Mouse (Mus musculus) adrenal gland, adult (tissue): ENCODE measurements around the gene Atp5g3.
"Not testable (repeated sequence)": the region's sequence is repeated elsewhere in the genome, so short reads cannot be mapped to it uniquely, and the experiment has no call there.

ENCODE experiments used
- DNase-seq, 2 experiments: peaks; one replicate each; pipeline ENCODE4 v3.0.0; 2022 to 2023; ENCODE audit warnings: low spot score in 1 of 2; ENCODE audit not compliant: inconsistent age in 2 of 2

Atp5g3 gene

DNA sequence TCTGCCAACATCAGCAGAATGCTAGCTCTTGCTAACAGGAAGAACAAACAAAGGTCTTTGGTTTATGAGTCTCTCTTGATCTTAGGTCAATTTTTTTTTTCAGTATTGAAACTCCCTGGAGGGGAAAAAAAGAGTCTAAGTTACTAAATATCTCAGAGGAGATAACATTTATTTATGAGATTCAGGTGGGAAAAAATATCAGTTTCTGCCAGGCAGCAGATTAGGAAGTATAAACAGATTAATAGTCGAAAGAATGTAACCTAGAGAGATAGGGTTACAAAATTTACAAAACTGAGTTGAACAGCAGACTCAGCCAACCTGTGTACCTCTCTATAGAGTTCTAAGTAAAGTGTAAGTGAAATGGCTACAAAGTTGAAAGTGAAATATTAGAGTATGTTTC, 10.8 kb downstream of the Atp5g3 start:
- DNase-seq = no peak

DNA sequence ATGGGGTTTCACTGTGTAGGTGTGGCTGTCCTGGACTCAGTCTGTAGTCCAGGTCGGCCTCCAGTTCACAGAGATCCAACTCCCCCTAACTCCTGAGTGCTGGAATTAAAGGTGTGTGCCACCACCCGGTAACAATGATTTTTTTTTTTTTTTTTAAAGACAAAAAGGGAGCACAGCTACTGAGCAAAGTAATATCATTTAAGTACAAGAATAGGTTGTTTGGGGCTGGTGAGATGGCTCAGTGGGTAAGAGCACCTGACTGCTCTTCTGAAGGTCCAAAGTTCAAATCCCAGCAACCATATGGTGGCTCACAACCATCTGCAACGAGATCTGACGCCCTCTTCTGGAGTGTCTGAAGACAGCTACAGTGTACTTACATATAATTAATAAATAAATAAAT, 14.2 kb downstream of the Atp5g3 start:
- not testable (repeated sequence) for DNase-seq

DNA sequence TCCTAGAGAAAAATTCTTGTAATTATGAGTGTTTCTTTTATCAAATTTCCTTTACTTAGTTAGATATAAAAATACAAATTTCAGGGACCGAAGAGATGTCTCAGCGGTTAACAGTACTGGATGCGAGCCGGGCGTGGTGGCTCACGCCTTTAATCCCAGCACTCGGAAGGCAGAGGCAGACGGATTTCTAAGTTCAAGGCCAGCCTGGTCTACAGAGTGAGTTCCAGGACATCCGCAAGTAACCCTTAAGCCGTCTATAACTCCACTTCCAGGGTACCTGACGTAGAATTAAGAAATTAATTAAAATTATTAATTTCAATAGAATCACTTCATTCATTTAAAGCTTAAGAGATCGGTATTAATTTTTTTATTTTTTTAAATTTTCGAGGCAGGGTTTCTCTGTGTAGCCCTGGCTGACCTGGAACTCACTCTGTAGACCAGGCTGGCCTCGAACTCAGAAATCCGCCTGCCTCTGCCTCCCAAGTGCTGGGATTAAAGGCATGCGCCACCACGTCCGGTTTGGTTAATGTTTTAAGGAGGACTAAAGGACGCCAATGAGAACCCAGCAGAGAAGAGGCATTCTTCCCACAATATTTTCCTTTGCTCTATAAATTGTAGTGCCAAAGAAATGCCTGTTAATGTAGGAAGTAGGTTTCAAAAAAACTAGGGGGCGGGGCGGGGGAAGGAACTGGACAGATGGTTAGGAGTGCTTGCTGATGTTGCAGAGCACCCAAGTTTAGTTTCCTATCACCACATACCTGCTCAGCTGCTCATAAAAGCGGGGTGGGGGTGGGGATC, 17.5 kb downstream of the Atp5g3 start:
- no peak for DNase-seq

DNA sequence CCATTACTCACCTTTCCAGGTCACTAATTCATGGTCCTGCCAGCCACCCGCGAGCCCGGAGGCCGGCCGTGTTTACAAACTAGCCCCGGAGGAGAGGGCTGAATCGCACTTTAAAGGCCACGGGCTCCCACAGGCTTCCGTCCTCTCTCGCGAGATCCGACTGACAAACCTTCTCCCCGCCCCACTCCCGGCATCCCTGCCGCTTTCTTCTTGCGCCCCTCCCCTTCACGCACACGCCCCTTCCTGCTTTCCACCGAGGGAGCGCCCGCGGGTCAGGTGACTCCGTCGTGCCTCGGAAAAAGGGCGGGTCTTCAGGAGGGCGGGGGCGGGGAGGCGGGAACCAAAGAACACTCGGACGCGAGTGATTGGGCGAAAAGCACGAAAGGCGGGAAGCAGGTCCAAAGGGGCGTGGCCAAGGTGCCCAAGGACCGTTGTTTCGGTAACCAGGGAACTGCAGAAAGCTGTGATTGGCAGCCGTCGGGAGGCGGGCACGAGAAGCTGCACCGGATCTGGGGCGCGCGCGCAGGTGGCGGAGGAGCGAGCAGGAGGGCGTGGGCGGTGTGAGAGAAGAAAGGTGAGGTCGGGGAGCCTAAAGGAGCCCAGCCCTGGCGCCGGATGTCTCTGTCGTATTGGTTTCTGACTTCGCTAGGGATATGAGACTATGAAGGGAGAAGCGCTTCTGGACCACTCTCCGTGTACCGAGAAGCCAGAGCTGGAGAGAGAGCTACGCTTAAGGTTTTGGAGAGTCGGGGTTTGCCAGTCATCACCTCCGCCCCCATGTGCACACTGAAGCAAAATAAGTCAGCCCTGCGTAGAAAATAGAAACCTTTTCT, 18.4 kb downstream of the Atp5g3 start, which contains the start of gene Atf2:
Gene Atf2, minus strand, starts transcription at position 176 of the 833 bp plus-strand sequence.
- peak; percentile 99 for DNase-seq

DNA sequence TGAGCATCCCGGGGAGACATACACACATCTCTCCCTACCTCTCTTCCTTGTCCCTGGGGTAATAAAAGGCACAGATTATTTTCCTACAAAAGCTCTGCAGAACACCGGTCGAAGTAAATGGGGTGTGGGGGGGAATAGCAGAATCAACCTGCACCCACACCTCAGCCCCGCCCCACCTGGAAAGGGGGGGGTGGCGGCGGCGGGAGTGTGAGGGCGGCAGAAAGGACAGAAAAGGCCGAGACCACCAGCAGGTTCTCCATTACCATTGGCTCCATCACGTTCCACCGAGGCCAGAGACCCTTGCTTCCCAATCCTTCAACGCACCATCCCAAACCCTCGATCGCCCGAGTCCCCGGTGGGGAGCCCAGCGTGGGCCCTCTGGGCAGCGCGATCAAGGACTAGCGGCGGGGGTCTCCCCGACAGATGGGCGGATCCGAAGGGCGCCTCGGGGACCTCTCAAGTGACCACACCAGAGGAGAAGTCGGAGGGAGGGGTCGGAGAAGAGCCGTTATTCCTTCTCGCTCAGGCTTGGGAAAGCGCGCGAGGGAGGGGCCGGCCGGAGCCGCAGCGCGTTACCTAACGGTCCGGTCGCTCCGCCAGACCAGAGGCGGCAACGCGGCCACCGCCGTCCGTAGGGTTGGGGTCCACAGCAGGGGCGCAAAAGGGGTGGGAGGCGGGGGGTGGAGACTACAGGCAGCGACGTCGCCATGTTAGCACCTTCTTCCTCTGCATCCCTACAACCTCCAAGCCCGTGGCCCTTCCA, 19.2 kb downstream of the Atp5g3 start:
- no peak for DNase-seq

DNA sequence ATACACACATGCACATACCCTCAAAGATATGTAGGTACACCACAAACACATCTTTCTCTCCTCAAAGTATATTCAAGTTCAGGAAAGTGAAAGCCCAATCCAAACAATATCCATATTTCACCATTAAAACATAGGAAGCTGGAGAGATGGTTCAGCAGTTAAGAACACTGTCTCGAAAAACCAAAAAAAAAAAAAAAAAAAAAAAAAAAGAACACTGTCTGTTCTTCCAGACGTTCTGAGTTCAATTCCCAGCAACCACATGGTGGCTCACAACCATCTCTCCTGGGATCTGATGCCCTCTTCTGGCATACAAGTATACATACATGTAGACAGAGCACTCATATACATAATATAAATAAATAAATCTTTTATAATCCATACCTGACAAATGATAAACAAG, 25.1 kb downstream of the Atp5g3 start:
- DNase-seq = no peak

DNA sequence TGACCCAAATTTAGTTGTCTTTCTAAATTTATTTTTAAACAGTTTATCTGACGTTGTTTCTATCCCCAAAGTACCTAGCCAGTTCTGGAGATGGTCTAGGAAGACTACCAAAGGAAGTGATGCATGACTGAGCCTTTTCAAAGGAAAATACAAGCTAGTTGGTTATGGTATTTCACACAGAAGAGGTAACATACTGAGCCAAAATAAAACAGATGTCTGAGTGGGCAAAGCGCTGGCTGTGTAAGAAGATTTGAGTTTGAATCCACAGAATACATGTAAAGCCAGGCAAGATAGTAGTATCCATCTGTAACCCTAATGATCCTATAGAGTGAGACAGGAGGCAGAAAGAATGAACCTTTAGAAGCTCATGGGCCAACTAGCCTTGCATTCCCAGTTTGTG, 33.2 kb downstream of the Atp5g3 start:
- DNase-seq = no peak

DNA sequence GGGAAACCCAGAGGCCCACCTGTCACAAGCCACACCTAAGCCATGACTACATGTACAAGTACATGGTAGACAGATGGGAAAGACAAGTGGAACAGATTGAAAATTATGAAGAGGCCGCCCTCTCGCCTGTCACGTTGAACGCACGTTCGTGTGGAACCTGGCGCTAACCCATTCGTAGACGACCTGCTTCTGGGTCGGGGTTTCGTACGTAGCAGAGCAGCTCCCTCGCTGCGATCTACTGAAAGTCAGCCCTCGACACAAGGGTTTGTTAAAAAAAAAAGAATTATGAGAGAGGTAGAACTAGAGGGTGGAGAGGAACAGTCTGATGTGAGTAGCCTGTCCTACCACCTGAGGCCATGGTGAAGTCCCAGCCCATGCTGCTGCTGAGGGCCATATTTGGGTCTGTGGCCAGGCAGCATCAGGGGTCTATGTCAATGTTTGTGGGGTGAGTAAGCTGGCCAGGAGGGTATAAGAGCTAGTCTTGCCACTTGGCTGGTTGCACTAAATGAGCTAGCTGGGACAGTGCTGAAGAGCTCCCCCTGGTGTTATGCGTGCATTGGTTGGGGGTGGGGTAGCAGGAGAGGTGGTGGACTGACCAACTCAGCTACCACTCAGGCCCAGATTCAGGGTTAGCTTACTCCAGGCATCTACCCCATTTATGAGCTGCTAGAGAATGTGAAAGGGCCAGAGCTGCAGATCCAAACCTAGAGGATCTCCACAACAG, 43.2 kb downstream of the Atp5g3 start:
- DNase-seq = peak; percentile 75 to 95

DNA sequence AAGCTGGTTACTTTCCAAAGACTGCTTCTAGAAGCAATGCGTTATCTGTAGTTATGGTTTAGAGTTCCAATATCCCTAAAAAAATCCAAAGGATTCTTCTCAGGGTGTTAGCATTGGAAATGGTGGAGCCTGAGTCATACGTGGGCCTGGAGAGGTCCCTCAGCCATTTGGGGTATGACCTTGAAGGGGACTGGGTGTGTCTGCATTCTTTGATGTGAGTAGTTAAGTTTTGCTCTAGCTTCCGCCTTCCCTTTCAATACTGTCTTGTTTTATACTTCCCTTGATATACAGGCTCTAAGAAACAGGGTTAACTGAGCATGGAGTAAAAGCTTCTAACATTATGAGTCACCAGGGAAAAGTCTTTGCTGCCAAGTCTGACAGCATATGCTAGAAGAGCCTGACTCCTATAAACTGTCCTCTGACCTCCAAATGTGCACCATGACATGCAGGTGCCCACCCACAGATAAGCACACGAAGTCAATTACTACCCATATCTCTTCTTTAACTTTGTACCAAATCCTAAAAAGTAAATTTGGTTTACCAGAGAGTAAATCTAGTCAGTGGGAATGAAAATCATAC, 51.0 kb downstream of the Atp5g3 start:
- peak; percentile 26 to 78 for DNase-seq
